Mouse (Mus musculus) MEL (cell line): ENCODE data around the gene Dcbld2.

Source experiments
- CTCF ChIP-seq, 3 experiments: IDR thresholded peaks in 2 of 3; conservative IDR thresholded peaks in 1 of 3; 2 replicates each; pipeline ENCODE4 v1.5.1; 2011 to 2012; ENCODE audit warnings: low read length in 3 of 3, low read depth in 2 of 3, mild to moderate bottlenecking in 2 of 3, improper control_type of control experiment in 1 of 3, inconsistent platforms in 1 of 3, mixed read lengths in 1 of 3, moderate library complexity in 1 of 3; ENCODE audit not compliant: control insufficient read depth in 1 of 3, insufficient read depth in 1 of 3, poor library complexity in 1 of 3, severe bottlenecking in 1 of 3
- ELF1 ChIP-seq: IDR thresholded peaks from 2 replicates; pipeline ENCODE4 v1.6.1; 2014; ENCODE audit warnings: low read depth, mild to moderate bottlenecking, inconsistent platforms, low read length, improper control_type of control experiment, moderate library complexity
- EP300 ChIP-seq, 2 experiments: IDR thresholded peaks; 2 replicates each; pipeline ENCODE4 v1.6.1; 2011; ENCODE audit warnings: improper control_type of control experiment in 2 of 2, low read length in 2 of 2, low read depth in 1 of 2, mild to moderate bottlenecking in 1 of 2
- GABPA ChIP-seq: IDR thresholded peaks from 2 replicates; pipeline ENCODE4 v1.6.1; 2012; ENCODE audit warnings: low read depth, mild to moderate bottlenecking, inconsistent platforms, low read length, improper control_type of control experiment, moderate library complexity
- NELFE ChIP-seq: IDR thresholded peaks from 2 replicates; pipeline ENCODE4 v1.6.1; 2011; ENCODE audit warnings: low read depth, low read length, improper control_type of control experiment
- NRF1 ChIP-seq: IDR thresholded peaks from 2 replicates; pipeline ENCODE4 v1.6.1; 2014; ENCODE audit warnings: low read depth, mild to moderate bottlenecking, inconsistent platforms, low read length, improper control_type of control experiment, moderate library complexity; ENCODE audit not compliant: poor library complexity, insufficient read depth, severe bottlenecking
- POLR2A ChIP-seq, 2 experiments: IDR thresholded peaks; 2 replicates each; pipeline ENCODE4 v1.6.1; 2011 to 2012; ENCODE audit warnings: low read length in 2 of 2, mild to moderate bottlenecking in 2 of 2, control low read depth in 1 of 2, improper control_type of control experiment in 1 of 2, low read depth in 1 of 2, moderate library complexity in 1 of 2; ENCODE audit not compliant: control insufficient read depth in 1 of 2, insufficient read depth in 1 of 2, poor library complexity in 1 of 2
- TAL1 ChIP-seq: IDR thresholded peaks from 2 replicates; pipeline ENCODE4 v1.6.1; 2012; ENCODE audit warnings: mild to moderate bottlenecking, inconsistent platforms, low read length, moderate library complexity, mixed read lengths

DNA sequence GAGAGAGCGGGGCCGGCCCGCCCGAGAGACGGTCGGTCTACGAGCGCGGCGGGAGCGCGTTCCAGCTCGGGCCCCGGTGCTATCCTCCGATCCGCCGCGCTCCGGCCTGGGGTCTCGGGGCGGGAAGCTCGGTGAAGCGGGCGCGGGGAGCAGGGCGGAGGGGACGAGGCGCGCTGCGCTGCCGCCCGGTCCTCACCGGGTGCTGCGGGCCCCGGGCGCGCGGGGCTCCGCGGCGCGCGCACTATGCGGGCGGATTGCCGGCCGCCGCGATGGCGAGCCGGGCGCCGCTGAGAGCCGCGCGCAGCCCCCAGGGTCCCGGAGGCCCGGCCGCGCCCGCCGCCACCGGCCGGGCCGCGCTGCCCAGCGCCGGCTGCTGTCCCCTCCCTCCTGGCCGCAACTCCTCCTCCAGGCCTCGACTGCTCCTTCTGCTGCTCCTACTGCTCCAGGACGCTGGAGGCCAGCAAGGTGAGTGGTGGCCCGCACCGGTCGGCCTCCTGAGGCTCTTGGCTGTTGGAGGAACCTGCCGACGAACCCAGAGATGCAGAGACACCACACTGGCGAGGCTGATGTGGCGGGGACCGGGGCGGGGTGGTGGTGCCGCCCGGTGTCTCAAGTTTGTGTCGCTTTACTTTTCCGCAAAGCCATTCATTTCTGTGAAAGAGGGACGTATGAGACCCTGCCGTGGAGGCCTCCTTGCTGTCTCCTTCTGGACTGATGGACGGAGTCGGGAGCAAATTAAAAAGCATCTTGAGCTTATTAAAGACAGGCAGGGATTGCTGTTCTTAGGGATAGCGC lies 441 bp downstream of the Dcbld2 start:
- TF ChIP-seq ELF1: no peak
- peak; percentile 65 to 74; a peak in 3 of 4 replicates for TF ChIP-seq POLR2A (IDR thresholded peaks at IDR 0.05; ENCODE audit: control insufficient read depth in 1 of 2, insufficient read depth in 1 of 2, low read depth in 1 of 2, low read length in 2 of 2, poor library complexity in 1 of 2)
- TF ChIP-seq CTCF (IDR thresholded peaks at IDR 0.05 in 2 of 3, conservative IDR thresholded peaks at IDR 0.05 in 1 of 3; ENCODE audit: control insufficient read depth in 1 of 3, insufficient read depth in 1 of 3, low read depth in 2 of 3, low read length in 3 of 3, poor library complexity in 1 of 3, severe bottlenecking in 1 of 3): no peak
- no peak for TF ChIP-seq TAL1
- peak; percentile 60; the same call in 1 of the 2 replicates for TF ChIP-seq NELFE
- TF ChIP-seq GABPA: no peak
- no peak for TF ChIP-seq NRF1
- TF ChIP-seq EP300 (IDR thresholded peaks at IDR 0.05; ENCODE audit: low read depth in 1 of 2, low read length in 2 of 2): no peak
